Mouse (Mus musculus): ENCODE data around the gene Rhbdf1.

DNA sequence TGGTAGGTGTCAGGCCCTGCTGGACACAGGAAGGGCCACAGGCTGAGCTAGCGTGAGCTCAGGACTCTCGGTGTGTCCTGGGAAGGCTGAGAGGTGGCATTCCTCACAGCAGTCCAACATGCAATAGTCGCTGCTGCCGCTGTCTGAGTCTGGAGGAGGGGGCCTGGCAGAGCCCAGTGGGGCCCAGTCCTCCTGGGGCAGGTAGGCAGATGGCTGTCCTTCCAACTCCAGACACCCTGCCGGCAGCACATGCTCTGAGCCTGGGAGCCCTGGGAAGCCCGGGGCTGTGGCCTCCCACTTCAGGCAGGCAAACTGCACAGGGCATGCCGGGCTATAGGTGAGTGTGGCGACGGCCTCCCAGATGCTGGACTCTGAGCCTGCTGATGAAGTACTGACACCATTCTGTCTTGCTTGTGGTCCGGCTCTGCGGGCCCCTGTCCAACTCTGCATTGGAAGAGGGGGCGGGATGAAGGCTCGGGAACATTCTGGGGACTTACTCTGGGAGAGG is 31.4 kb downstream of the Rhbdf1 start:
- TF ChIP-seq POLR2A (IDR thresholded peaks at IDR 0.05; ENCODE audit: control insufficient read depth, extremely low read depth, insufficient read depth, low read length, poor library complexity) (no peak), CTCF (IDR thresholded peaks at IDR 0.05; ENCODE audit: borderline replicate concordance, control insufficient read depth, extremely low read depth, insufficient read depth, low read length, poor library complexity) (no peak)

Measured in thymus, adult 2 months (tissue).